Mouse (Mus musculus): ENCODE data around the gene Hist1h2bg.
"Not testable (repeated sequence)": the region's sequence is repeated elsewhere in the genome, so short reads cannot be mapped to it uniquely, and the experiment has no call there.

DNA sequence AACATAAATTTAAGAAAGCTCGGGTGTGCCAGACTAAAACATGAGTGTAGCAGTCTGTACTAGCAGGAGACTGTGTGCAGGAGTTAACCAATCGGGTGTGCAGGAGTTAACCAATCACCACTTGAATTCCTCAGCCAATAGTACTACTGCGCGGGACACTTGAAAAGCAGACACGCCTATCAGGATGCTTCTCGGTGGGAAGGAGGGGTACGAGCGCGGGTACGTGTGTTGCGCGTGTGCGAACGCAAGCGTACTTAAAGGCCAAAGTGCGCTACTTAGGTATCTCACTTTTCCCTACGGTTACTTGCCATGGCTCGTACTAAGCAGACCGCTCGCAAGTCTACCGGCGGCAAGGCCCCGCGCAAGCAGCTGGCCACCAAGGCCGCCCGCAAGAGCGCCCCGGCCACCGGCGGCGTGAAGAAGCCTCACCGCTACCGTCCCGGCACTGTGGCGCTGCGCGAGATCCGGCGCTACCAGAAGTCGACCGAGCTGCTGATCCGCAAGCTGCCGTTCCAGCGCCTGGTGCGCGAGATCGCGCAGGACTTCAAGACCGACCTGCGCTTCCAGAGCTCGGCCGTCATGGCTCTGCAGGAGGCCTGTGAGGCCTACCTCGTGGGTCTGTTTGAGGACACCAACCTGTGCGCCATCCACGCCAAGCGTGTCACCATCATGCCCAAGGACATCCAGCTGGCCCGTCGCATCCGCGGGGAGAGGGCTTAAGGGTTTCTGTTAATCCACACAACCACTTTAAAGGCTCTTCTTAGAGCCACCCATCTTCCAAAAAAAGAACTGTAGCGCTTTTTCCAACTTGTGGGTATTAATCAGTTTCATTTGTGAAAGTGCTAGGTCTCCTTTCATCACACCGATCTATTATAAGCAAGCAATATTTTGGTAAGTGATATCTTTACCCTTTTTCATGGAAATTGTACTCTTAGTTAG is 35.8 kb upstream of the Hist1h2bg start, which contains the start of gene Hist1h3g:
- TF ChIP-seq GATA1, TAL1 (IDR thresholded peaks at IDR 0.05; ENCODE audit: low read length): not testable (repeated sequence)

All from erythroblast, embryonic 14.5 days (primary cell).